Mouse (Mus musculus) liver, embryonic 14.5 days (tissue): ENCODE measurements around the gene Hacd2. TPM values are rescaled to one million over a fixed set of nuclear protein-coding genes. Genes with fewer than 3 reads are reported as not detected.

Experiments
- ATAC-seq: fragments of 200-750 bp; cut with Nextera tagmentation; 2 replicates; pipeline ENCODE4 v1.8.0; 2017; ENCODE audit warnings: moderate number of reproducible peaks, mild to moderate bottlenecking, moderate library complexity; ENCODE audit not compliant: insufficient read depth
- DNase-seq, 3 experiments: peaks; one replicate each; pipeline ENCODE4 v3.0.0-alpha.2; 2012 to 2013; ENCODE audit warnings: low read depth in 3 of 3, low spot score in 3 of 3
- H3K27ac ChIP-seq: fragments of 300-500 bp; sonication (generic); 2 replicates; pipeline ENCODE4 v1.5.1; 2014; ENCODE audit warnings: moderate library complexity, mild to moderate bottlenecking, control low read depth, inconsistent platforms
- H3K27me3 ChIP-seq: fragments of 300-500 bp; sonication (generic); 2 replicates; pipeline ENCODE4 v1.6.1; 2014; ENCODE audit warnings: mild to moderate bottlenecking, low read length, moderate library complexity; ENCODE audit not compliant: control insufficient read depth, insufficient read depth
- H3K36me3 ChIP-seq: fragments of 300-500 bp; sonication (generic); replicated peaks from 2 replicates; pipeline ENCODE4 v1.6.1; 2014; ENCODE audit warnings: low read depth; ENCODE audit not compliant: control insufficient read depth, insufficient read depth
- H3K4me1 ChIP-seq, 2 experiments: fragments of 200-500 bp in 1 of 2; fragments of 300-500 bp in 1 of 2; sonication (generic) in 1 of 2; replicated peaks; 2 replicates each; pipeline ENCODE4 v1.6.1; 2012 to 2014; ENCODE audit warnings: antibody characterized with exemption in 1 of 2, inconsistent platforms in 1 of 2, low read length in 1 of 2; ENCODE audit not compliant: control insufficient read depth in 2 of 2, insufficient read depth in 2 of 2
- H3K4me2 ChIP-seq: fragments of 300-500 bp; sonication (generic); 2 replicates; pipeline ENCODE4 v1.6.1; 2014; ENCODE audit warnings: low read depth, mild to moderate bottlenecking, control low read depth, moderate library complexity
- H3K4me3 ChIP-seq, 2 experiments: fragments of 200-500 bp in 1 of 2; fragments of 300-500 bp in 1 of 2; sonication (generic) in 1 of 2; 2 replicates each; pipeline ENCODE4 v1.5.1; 2012 to 2014; ENCODE audit warnings: low read depth in 2 of 2, low read length in 2 of 2, mild to moderate bottlenecking in 2 of 2, control low read depth in 1 of 2, inconsistent platforms in 1 of 2, moderate library complexity in 1 of 2; ENCODE audit not compliant: insufficient read depth in 1 of 2
- H3K9ac ChIP-seq: fragments of 300-500 bp; sonication (generic); replicated peaks from 2 replicates; pipeline ENCODE4 v1.6.1; 2014; ENCODE audit warnings: mild to moderate bottlenecking, control low read depth, moderate library complexity
- H3K9me3 ChIP-seq: fragments of 300-500 bp; sonication (generic); 2 replicates; pipeline ENCODE4 v1.6.1; 2016; ENCODE audit warnings: low read length, mixed read lengths; ENCODE audit not compliant: control insufficient read depth
- CTCF ChIP-seq: IDR thresholded peaks from 2 replicates; pipeline ENCODE4 v1.5.1; 2016; ENCODE audit warnings: antibody characterized with exemption, low read depth, control low read depth
- EP300 ChIP-seq: IDR thresholded peaks from 2 replicates; pipeline ENCODE4 v1.6.1; 2016; ENCODE audit warnings: antibody characterized with exemption, low read depth
- WGBS: fragments of 180-500 bp; shearing (Covaris S2); extraction: QIAGEN DNeasy Blood & Tissue Kit; methylation state at CpG from one replicate; pipeline ENCODE4 v1.1.7; 2014; ENCODE audit not compliant: insufficient replicate concordance; 5-methylcytosine and 5-hydroxymethylcytosine counted together
- polyA plus RNA-seq, 2 experiments: library from polyadenylated mRNA; depleted of rRNA in 1 of 2; stranded (reverse) in 1 of 2; unstranded in 1 of 2; fragments of >200 nt; fragmentation: Nextera tagmentation in 1 of 2; extraction: Ambion mirVana in 1 of 2; gene quantifications; 2 replicates each; pipeline versions ENCODE4 v1.2.1 to v1.2.3; 2012 to 2014

The Hacd2 gene
- polyA plus RNA-seq, 2 experiments, result 33.4 to 55.5 TPM

- H3K9ac ChIP-seq, result no peak overlapping the region
- TF ChIP-seq CTCF (no peak), EP300 (no peak)
- peaks cover 0 to 3% of the 10 kb centered on the region in 2 experiments; a peak in 2 of 4 replicates for H3K4me1 ChIP-seq
- WGBS, result 35% methylated on average over 4 of the region's 4 CpGs
- no peak overlapping the region for H3K27ac ChIP-seq
- no peaks in the 10 kb centered on the region for H3K27me3 ChIP-seq
- ATAC-seq (no peak), DNase-seq (no peak)
- no peak overlapping the region for H3K4me2 ChIP-seq
- H3K9me3 ChIP-seq, result no peaks in the 10 kb centered on the region
- no peak overlapping the region for H3K4me3 ChIP-seq
- H3K36me3 ChIP-seq, result no peaks in the 10 kb centered on the region
Observed at GRCm38 (mm10) chr16:35038343-35039057, 16.3 kb downstream of the Hacd2 start.

GRCm38 (mm10) chr16:35040154-35040553 is 17.9 kb downstream of the Hacd2 start:
- Histone ChIP-seq H3K4me2 (no peak overlapping the region), H3K36me3 (no peaks in the 10 kb centered on the region), H3K27ac (no peak overlapping the region), H3K9me3 (no peaks in the 10 kb centered on the region), H3K4me1 (peaks cover 0 to 3% of the 10 kb centered on the region in 2 experiments; a peak in 2 of 4 replicates), H3K9ac (no peak overlapping the region), H3K4me3 (no peak overlapping the region), H3K27me3 (no peaks in the 10 kb centered on the region)
- no peak for TF ChIP-seq EP300
- no peak for TF ChIP-seq CTCF
- ATAC-seq (no peak), DNase-seq (no peak)
- WGBS, result 68% methylated on average over 1 of the region's 1 CpGs

GRCm38 (mm10) chr16:35041001-35041400 is 18.8 kb downstream of the Hacd2 start:
- Histone ChIP-seq H3K9me3 (no peaks in the 10 kb centered on the region), H3K27ac (no peak overlapping the region), H3K4me1 (peaks cover 0 to 5% of the 10 kb centered on the region in 2 experiments; a peak in 1 of 4 replicates), H3K36me3 (no peaks in the 10 kb centered on the region), H3K4me2 (no peak overlapping the region), H3K27me3 (no peaks in the 10 kb centered on the region), H3K4me3 (no peak overlapping the region), H3K9ac (no peak overlapping the region)
- WGBS, result 78% methylated on average over 7 of the region's 7 CpGs
- TF ChIP-seq CTCF (no peak), EP300 (no peak)
- no peak for DNase-seq
- no peak for ATAC-seq

- Histone ChIP-seq H3K27ac (no peak overlapping the region), H3K9ac (no peak overlapping the region), H3K36me3 (no peaks in the 10 kb centered on the region; the same call in 1 of the 2 replicates), H3K4me3 (no peak overlapping the region), H3K4me1 (peaks cover 0 to 18% of the 10 kb centered on the region in 2 experiments; a peak in 3 of 4 replicates), H3K4me2 (no peak overlapping the region), H3K27me3 (no peaks in the 10 kb centered on the region), H3K9me3 (no peaks in the 10 kb centered on the region)
- DNase-seq (no peak), ATAC-seq (no peak)
- WGBS, result 56% methylated on average over 6 of the region's 6 CpGs
- TF ChIP-seq CTCF (no peak), EP300 (no peak)
Observed at GRCm38 (mm10) chr16:35046081-35046775, 24.0 kb downstream of the Hacd2 start.

- 58% methylated on average over 6 of the region's 6 CpGs for WGBS
- no peak for TF ChIP-seq CTCF
- no peak for TF ChIP-seq EP300
- Histone ChIP-seq H3K4me2 (no peak overlapping the region), H3K27me3 (no peaks in the 10 kb centered on the region), H3K27ac (no peak overlapping the region), H3K9me3 (no peaks in the 10 kb centered on the region), H3K4me1 (peaks cover under 1 to 21% of the 10 kb centered on the region in 2 experiments; a peak in 3 of 4 replicates), H3K4me3 (no peak overlapping the region), H3K36me3 (no peaks in the 10 kb centered on the region; the same call in 1 of the 2 replicates), H3K9ac (no peak overlapping the region)
- DNase-seq (no peak), ATAC-seq (no peak)
Observed at GRCm38 (mm10) chr16:35047272-35047969, 25.2 kb downstream of the Hacd2 start.
